Mouse (Mus musculus): ENCODE measurements around the gene Spsb1. TPM values are rescaled to one million over a fixed set of nuclear protein-coding genes. Genes with fewer than 3 reads are reported as not detected.

The Spsb1 gene
- total and polyA plus RNA-seq, 3 experiments: 0.04 to 0.19 (median 0.07) TPM

DNA sequence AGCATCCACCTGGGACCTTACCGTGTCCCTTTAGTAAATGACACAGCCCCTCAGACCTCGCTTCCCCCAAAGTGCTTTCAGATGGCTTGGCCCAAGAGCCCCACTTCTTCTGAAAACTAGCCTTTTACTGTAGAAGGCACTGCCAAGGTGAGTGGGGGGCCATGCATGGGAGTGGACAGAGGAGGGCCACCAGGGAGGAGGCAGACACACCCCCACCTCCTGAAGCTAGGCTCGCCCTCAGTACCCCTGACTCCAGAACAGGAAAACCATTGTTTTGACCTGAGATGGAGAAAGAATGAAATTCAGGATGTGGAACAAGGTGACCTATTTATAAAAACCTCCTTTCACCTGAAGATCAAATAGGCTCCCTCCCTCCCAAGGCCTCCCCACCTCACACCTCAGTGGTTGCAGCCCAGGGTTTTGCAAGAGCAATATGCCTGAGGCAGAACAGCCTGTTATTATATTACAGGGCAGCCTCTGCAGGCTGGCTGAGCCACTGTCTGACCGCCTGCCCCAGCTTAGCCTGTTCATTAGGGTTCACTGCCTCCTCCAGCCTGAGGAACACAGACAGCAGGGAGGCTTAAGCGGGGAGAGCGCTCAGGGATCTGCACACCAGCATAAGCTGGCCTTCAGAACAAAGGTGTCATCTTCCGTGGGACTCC is 41.0 kb downstream of the Spsb1 start:
- dilution Hi-C loops (cut with MboI; ENCODE audit: extremely low pct_ligation_motif_present, extremely low pct_unique_long_range_greater_than_20kb, low sequenced_read_pairs) (no loop called here), in situ Hi-C loops (cut with MboI; ENCODE audit: low pct_ligation_motif_present, low pct_unique_long_range_greater_than_20kb, low sequenced_read_pairs) (no loop called here)
- no peak for DNase-seq (ENCODE audit: extremely low read depth)
- Histone ChIP-seq H3K4me2 (ENCODE audit: insufficient read depth, low read depth, poor library complexity, severe bottlenecking) (no peak overlapping the region), H3K27me3 (replicated peaks) (peaks cover 5% of the 10 kb centered on the region), H3K4me3 (replicated peaks in 1 of 3; ENCODE audit: low read depth in 2 of 3, low read length in 2 of 3, poor library complexity in 1 of 3) (no peak overlapping the region), H3K36me3 (replicated peaks in 1 of 2; ENCODE audit: control insufficient read depth in 1 of 2, insufficient read depth in 1 of 2, low read length in 1 of 2) (no peaks in the 10 kb centered on the region), H3K27ac (ENCODE audit: insufficient read depth, low read depth) (no peak overlapping the region), H3K9me3 (replicated peaks; ENCODE audit: low read length) (no peaks in the 10 kb centered on the region), H3K79me2 (replicated peaks; ENCODE audit: control insufficient read depth, extremely low read depth, insufficient read depth, poor library complexity, severe bottlenecking) (no peaks in the 10 kb centered on the region), H3K4me1 (ENCODE audit: control insufficient read depth in 1 of 2, insufficient read depth in 2 of 2) (peaks cover 0 to 22% of the 10 kb centered on the region in 2 experiments; a peak in 2 of 4 replicates), H3K9ac (ENCODE audit: insufficient read depth, low read depth) (no peak overlapping the region)
- TF ChIP-seq BHLHE40 (IDR thresholded peaks at IDR 0.05; ENCODE audit: low read depth, low read length) (no peak), TBP (conservative IDR thresholded peaks at IDR 0.05; ENCODE audit: low read depth, low read length) (no peak), ZMIZ1 (IDR thresholded peaks at IDR 0.05; ENCODE audit: low read depth, low read length) (no peak), JUN (IDR thresholded peaks at IDR 0.05; ENCODE audit: insufficient read depth, low read depth, low read length) (no peak), GABPA (IDR thresholded peaks at IDR 0.05; ENCODE audit: insufficient replicate concordance, low read depth, low read length) (no peak), KAT2A (IDR thresholded peaks at IDR 0.05; ENCODE audit: insufficient replicate concordance, low read length) (no peak), MAFK (IDR thresholded peaks at IDR 0.05; ENCODE audit: insufficient replicate concordance, low read length) (no peak), CHD2 (IDR thresholded peaks at IDR 0.05; ENCODE audit: low read length) (no peak), POLR2AphosphoS2 (IDR thresholded peaks at IDR 0.05; ENCODE audit: low read depth, low read length) (no peak)

DNA sequence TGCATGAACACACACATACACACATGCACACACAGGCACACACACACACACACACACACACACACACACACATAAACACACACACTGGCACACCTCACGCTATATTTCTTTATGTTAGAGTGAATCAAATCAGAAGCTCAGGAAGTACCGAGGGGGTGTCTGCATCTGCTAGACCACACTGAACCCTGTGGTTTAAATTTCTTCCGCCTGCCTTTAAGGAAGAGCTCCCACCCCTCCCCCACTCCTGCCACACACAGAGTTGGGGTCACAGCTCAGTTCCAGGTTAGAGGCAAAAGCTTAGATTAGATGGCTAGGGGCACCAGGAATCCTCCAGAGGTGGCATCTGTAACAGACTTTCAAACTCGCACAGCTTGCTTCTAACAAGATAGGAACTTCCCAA is 42.4 kb downstream of the Spsb1 start:
- H3K36me3 ChIP-seq (replicated peaks in 1 of 2; ENCODE audit: control insufficient read depth in 1 of 2, insufficient read depth in 1 of 2, low read length in 1 of 2): no peaks in the 10 kb centered on the region
- H3K4me3 ChIP-seq (replicated peaks in 1 of 3; ENCODE audit: low read depth in 2 of 3, low read length in 2 of 3, poor library complexity in 1 of 3): no peak overlapping the region
- no peaks in the 10 kb centered on the region for H3K9me3 ChIP-seq (replicated peaks; ENCODE audit: low read length)
- H3K27ac ChIP-seq (ENCODE audit: insufficient read depth, low read depth): no peak overlapping the region
- peaks cover 0 to 14% of the 10 kb centered on the region in 2 experiments; a peak in 2 of 4 replicates for H3K4me1 ChIP-seq (ENCODE audit: control insufficient read depth in 1 of 2, insufficient read depth in 2 of 2)
- H3K27me3 ChIP-seq (replicated peaks): peaks cover 5% of the 10 kb centered on the region
- TF ChIP-seq CHD1 (IDR thresholded peaks at IDR 0.05; ENCODE audit: low read depth, low read length): no peak
- no peak for TF ChIP-seq SIN3A (IDR thresholded peaks at IDR 0.05; ENCODE audit: low read length)
- TF ChIP-seq KAT2A (IDR thresholded peaks at IDR 0.05; ENCODE audit: insufficient replicate concordance, low read length): no peak
- TF ChIP-seq PAX5 (IDR thresholded peaks at IDR 0.05; ENCODE audit: low read length): no peak
- no peak for TF ChIP-seq USF2 (conservative IDR thresholded peaks at IDR 0.05; ENCODE audit: low read depth, low read length)
- TF ChIP-seq CTCF (conservative IDR thresholded peaks at IDR 0.05 in 1 of 2, IDR thresholded peaks at IDR 0.05 in 1 of 2; ENCODE audit: low read depth in 2 of 2, low read length in 2 of 2): no peak
- TF ChIP-seq GABPA (IDR thresholded peaks at IDR 0.05; ENCODE audit: insufficient replicate concordance, low read depth, low read length): no peak
- no peak for TF ChIP-seq ETS1 (conservative IDR thresholded peaks at IDR 0.05; ENCODE audit: low read depth, low read length)
- no peak for TF ChIP-seq USF1 (IDR thresholded peaks at IDR 0.05; ENCODE audit: low read depth, low read length)
- no peak for TF ChIP-seq BHLHE40 (IDR thresholded peaks at IDR 0.05; ENCODE audit: low read depth, low read length)
- TF ChIP-seq TCF12 (IDR thresholded peaks at IDR 0.05; ENCODE audit: low read depth, low read length): no peak
- no peak for TF ChIP-seq MAFK (IDR thresholded peaks at IDR 0.05; ENCODE audit: insufficient replicate concordance, low read length)
- no peak for TF ChIP-seq CHD2 (IDR thresholded peaks at IDR 0.05; ENCODE audit: low read length)
- TF ChIP-seq E2F4 (IDR thresholded peaks at IDR 0.05; ENCODE audit: insufficient replicate concordance, low read depth, low read length): no peak
- TF ChIP-seq UBTF (IDR thresholded peaks at IDR 0.05; ENCODE audit: low read depth, low read length): no peak
- TF ChIP-seq IRF4 (IDR thresholded peaks at IDR 0.05; ENCODE audit: low read depth, low read length): no peak
- no peak overlapping the region for H3K9ac ChIP-seq (ENCODE audit: insufficient read depth, low read depth)
- dilution Hi-C loops (cut with MboI; ENCODE audit: extremely low pct_ligation_motif_present, extremely low pct_unique_long_range_greater_than_20kb, low sequenced_read_pairs): no loop called here
- in situ Hi-C loops (cut with MboI; ENCODE audit: low pct_ligation_motif_present, low pct_unique_long_range_greater_than_20kb, low sequenced_read_pairs): no loop called here
- H3K4me2 ChIP-seq (ENCODE audit: insufficient read depth, low read depth, poor library complexity, severe bottlenecking): no peak overlapping the region
- DNase-seq (ENCODE audit: extremely low read depth): no peak
- no peaks in the 10 kb centered on the region for H3K79me2 ChIP-seq (replicated peaks; ENCODE audit: control insufficient read depth, extremely low read depth, insufficient read depth, poor library complexity, severe bottlenecking)
